Mouse (Mus musculus) small intestine, adult 2 months (tissue): ENCODE results near the gene Ccdc62.

Source experiments
- CTCF ChIP-seq: fragments of 200-500 bp; IDR thresholded peaks from 2 replicates; pipeline ENCODE4 v1.5.1; 2012; ENCODE audit warnings: low read depth, mild to moderate bottlenecking, control low read depth, inconsistent platforms, low read length, moderate library complexity, mixed read lengths; ENCODE audit not compliant: insufficient replicate concordance, insufficient read length; ENCODE audit errors: extremely low read depth
- POLR2A ChIP-seq: fragments of 200-500 bp; IDR thresholded peaks from 2 replicates; pipeline ENCODE4 v1.6.1; 2012; ENCODE audit warnings: low read depth, mild to moderate bottlenecking, control low read depth, inconsistent platforms, low read length, moderate library complexity

- TF ChIP-seq CTCF (no peak), POLR2A (no peak)
These were observed 75.1 kb downstream of the Ccdc62 start for GRCm38 (mm10) chr5:124005591-124005990.
